Mouse (Mus musculus): Measurements from ENCODE around the gene Alox5ap. TPM values are rescaled to one million over a fixed set of nuclear protein-coding genes. Genes with fewer than 3 reads are reported as not detected.
A peak's percentile ranks its signal among the peaks of the same experiment; 100 is the strongest.

The Alox5ap gene
- total RNA-seq, 2 experiments from 2014 or later: 8.1 to 11.7 TPM

DNA sequence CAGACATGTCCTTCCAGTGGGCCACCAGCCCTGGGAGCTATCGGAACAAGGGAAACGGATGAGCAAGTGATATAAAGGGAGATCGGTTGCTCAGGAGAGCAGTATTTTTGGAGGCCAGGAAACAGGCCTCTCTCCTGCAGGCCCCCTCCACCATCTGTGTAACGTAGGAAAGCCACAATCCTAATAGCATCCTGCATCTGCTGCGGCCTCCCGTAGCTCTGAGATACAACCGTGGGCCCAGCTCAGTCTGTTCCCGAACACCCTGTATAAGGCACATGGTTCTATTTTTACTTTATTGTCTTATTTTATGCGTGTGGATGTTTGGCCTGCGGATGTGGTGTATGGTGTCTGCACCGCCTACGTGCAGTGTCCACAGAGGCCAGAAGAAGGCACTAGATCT is 70.4 kb downstream of the Alox5ap start:
- peak; percentile 39 to 61 for DNase-seq (ENCODE audit: low spot score in 2 of 2)
- intact Hi-C loops (cut with DNase I): loop anchor here (5.0 kb wide), 1 partner anchor 42 kb away; no protein-coding TSS in a partner anchor

DNA sequence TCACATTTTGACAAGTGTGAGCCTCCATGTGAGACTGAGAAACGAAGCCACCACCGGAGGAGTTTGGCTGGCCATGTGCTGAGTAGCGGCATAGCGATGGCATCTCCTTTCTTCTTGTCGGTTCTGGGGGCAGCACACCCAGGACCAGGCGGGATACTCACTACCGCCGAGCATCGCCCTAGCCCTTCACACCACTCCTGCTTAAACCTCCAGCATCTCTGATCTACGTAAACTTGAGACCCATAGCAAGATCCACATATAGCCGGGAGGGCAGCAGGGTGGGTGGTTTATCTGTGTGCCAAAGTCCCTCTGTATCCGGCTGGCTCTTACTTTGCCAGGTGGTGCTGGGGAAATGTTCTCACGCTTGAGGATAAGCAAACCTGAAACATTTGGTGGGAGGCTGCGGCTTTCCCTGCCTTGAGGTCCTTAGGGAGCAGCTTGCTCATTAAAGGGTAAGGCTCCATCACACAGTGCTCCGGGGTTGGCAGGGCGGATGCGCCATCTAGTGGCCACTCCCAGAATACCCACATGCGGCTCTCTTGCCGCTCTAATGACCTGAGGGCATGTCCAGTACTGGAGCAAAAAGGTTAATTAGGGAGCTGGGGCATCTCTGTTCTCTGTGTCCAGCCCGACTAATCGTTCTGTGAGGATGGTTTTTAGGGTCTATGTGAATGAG is 71.1 kb downstream of the Alox5ap start:
- intact Hi-C loops (cut with DNase I): loop anchor here (5.0 kb wide), 1 partner anchor 42 kb away; no protein-coding TSS in a partner anchor
- peak in 1 of 2 experiments; percentile 82 for DNase-seq (ENCODE audit: low spot score in 2 of 2)

DNA sequence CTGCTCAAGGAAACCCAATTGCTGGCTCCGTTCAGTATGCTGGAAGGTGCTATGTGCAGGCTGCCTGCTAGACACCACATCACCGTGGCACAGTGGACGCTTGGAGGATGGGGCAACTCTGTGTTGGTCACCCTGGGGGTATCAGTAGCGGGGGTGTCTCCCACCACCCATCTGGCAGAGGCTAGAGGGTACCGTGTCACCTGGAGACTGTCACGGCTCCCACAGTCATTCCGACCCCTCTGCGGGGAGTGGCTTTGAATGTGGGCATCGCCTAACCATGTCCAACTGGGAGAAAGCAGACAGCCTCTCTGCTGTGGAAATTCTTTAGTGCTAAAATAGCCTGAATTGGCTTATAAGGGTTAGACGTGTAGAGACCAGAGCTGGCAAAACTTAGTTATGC is 72.6 kb downstream of the Alox5ap start:
- DNase-seq (ENCODE audit: low spot score in 2 of 2): no peak
- intact Hi-C loops (cut with DNase I): loop anchor here (5.0 kb wide), 1 partner anchor 40 kb away; no protein-coding TSS in a partner anchor

Small RNA genes lying within 50 kb of the gene (microRNA-seq; reads per million reads assigned to microRNA genes)
- 0 reads per million in 2 experiments for gene Gm24105

Other genes starting within 250 kb of the Alox5ap start
- 10 to 100 TPM; 43.6 to 48.1 TPM for gene Uspl1, start 80.4 kb upstream of the Alox5ap start, total RNA-seq (2021)
- 100 to 1,000 TPM; 157 to 159 TPM for gene Hmgb1, start 80.3 kb upstream of the Alox5ap start, total RNA-seq (2021)
- gene Medag, start 147.0 kb downstream of the Alox5ap start, total RNA-seq (2021): 1 to 10 TPM; 6.6 to 8.5 TPM
- gene Tex26, start 174.9 kb downstream of the Alox5ap start, total RNA-seq (2021): not detected

Data from left cerebral cortex, postnatal 14 days (tissue).